Mouse (Mus musculus) intestine, embryonic 14.5 days (tissue): Measurements from ENCODE around the gene Tmprss2. TPM values are rescaled to one million over a fixed set of nuclear protein-coding genes. Genes with fewer than 3 reads are reported as not detected.
"Not testable (repeated sequence)": the region's sequence is repeated elsewhere in the genome, so short reads cannot be mapped to it uniquely, and the experiment has no call there.

Experiments used
- ATAC-seq: fragments of 200-750 bp; cut with Nextera tagmentation; replicated peaks from 2 replicates; pipeline ENCODE4 v1.8.0; 2017; ENCODE audit warnings: low read depth, moderate number of reproducible peaks, moderate TSS enrichment, moderate library complexity; ENCODE audit not compliant: low FRiP score, low TSS enrichment
- DNase-seq: peaks from one replicate; pipeline ENCODE4 v3.0.0-alpha.2; 2018; ENCODE audit warnings: low spot score
- H3K27ac ChIP-seq: fragments of 300-500 bp; sonication (generic); 2 replicates; pipeline ENCODE4 v1.5.1; 2014; ENCODE audit warnings: low read depth, mild to moderate bottlenecking, control low read depth
- H3K27me3 ChIP-seq: fragments of 300-500 bp; sonication (generic); replicated peaks from 2 replicates; pipeline ENCODE4 v1.6.1; 2014; ENCODE audit warnings: low read length, control low read depth; ENCODE audit not compliant: control insufficient read depth, insufficient read depth
- H3K36me3 ChIP-seq: fragments of 300-500 bp; sonication (generic); 2 replicates; pipeline ENCODE4 v1.6.1; 2014; ENCODE audit warnings: low read length, control low read depth; ENCODE audit not compliant: control insufficient read depth, insufficient read depth
- H3K4me1 ChIP-seq: fragments of 300-500 bp; sonication (generic); replicated peaks from 2 replicates; pipeline ENCODE4 v1.6.1; 2014; ENCODE audit warnings: low read length, control low read depth, mixed read lengths; ENCODE audit not compliant: control insufficient read depth, insufficient read depth
- H3K4me2 ChIP-seq: fragments of 300-500 bp; sonication (generic); 2 replicates; pipeline ENCODE4 v1.6.1; 2014; ENCODE audit warnings: low read length
- H3K4me3 ChIP-seq: fragments of 300-500 bp; sonication (generic); 2 replicates; pipeline ENCODE4 v1.5.1; 2014; ENCODE audit warnings: low read depth, low read length, control low read depth, mixed read lengths
- H3K9ac ChIP-seq: fragments of 300-500 bp; sonication (generic); 2 replicates; pipeline ENCODE4 v1.6.1; 2014; ENCODE audit warnings: mild to moderate bottlenecking, low read length
- H3K9me3 ChIP-seq: fragments of 300-500 bp; sonication (generic); 2 replicates; pipeline ENCODE4 v1.6.1; 2016; ENCODE audit warnings: low read length, control low read depth; ENCODE audit not compliant: control insufficient read depth
- WGBS: fragments of 180-500 bp; shearing (Covaris S2); extraction: QIAGEN DNeasy Blood & Tissue Kit; methylation state at CpG from one replicate; pipeline ENCODE4 v1.1.7; 2014; 5-methylcytosine and 5-hydroxymethylcytosine counted together
- polyA plus RNA-seq: library from polyadenylated mRNA; unstranded; fragments of >200 nt; fragmentation: Nextera tagmentation; extraction: Ambion mirVana; gene quantifications from 2 replicates; pipeline ENCODE4 v1.2.1, GENCODE M21; 2014

Tmprss2 gene
- polyA plus RNA-seq, 1 experiment from 2014 or later: 25.5 TPM

- no peaks in the 10 kb centered on the region for H3K9me3 ChIP-seq
- no peak overlapping the region for H3K27ac ChIP-seq
- 67% methylated on average over 1 of the region's 1 CpGs for WGBS
- H3K4me3 ChIP-seq: no peak overlapping the region
- no peak for ATAC-seq
- H3K36me3 ChIP-seq: no peaks in the 10 kb centered on the region
- no peak for DNase-seq
- no peaks in the 10 kb centered on the region for H3K27me3 ChIP-seq
- H3K9ac ChIP-seq: no peak overlapping the region
- no peak overlapping the region for H3K4me2 ChIP-seq
- no peaks in the 10 kb centered on the region for H3K4me1 ChIP-seq
Measured at GRCm38 (mm10) chr16:97602256-97602655, 8.7 kb downstream of the Tmprss2 start.

DNA sequence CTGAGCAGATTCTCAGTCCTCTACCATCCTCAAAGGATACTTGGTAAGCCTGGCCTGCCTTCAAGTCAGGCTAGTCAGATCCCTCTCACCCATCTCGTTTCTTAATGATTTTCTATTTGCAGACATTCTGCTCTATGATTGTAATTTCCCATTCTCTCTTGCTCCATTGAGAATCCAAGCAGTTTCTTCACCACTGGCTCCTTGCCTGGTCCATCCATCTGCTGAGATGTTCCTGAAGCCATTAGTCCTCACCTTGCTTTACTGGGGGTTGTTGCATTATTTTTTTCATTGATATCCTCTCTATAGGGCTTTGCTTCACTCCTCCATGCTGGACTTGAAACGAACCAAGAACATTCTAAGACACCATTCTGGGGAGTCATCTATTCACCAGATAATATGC is 10.4 kb downstream of the Tmprss2 start:
- H3K9me3 ChIP-seq: no peaks in the 10 kb centered on the region
- no peaks in the 10 kb centered on the region for H3K4me1 ChIP-seq
- H3K9ac ChIP-seq: no peak overlapping the region
- no peaks in the 10 kb centered on the region for H3K36me3 ChIP-seq
- DNase-seq: no peak
- H3K4me2 ChIP-seq: no peak overlapping the region
- H3K27ac ChIP-seq: no peak overlapping the region
- ATAC-seq: no peak
- H3K27me3 ChIP-seq: no peaks in the 10 kb centered on the region
- 71% methylated on average over 2 of the region's 2 CpGs for WGBS
- no peak overlapping the region for H3K4me3 ChIP-seq

- H3K9me3 ChIP-seq: no peaks in the 10 kb centered on the region
- H3K27me3 ChIP-seq: no peaks in the 10 kb centered on the region
- no peaks in the 10 kb centered on the region for H3K4me1 ChIP-seq
- no peak overlapping the region for H3K27ac ChIP-seq
- H3K9ac ChIP-seq: no peak overlapping the region
- no peaks in the 10 kb centered on the region for H3K36me3 ChIP-seq
- H3K4me2 ChIP-seq: no peak overlapping the region
- no peak for DNase-seq
- no peak overlapping the region for H3K4me3 ChIP-seq
- 82% methylated on average over 2 of the region's 2 CpGs for WGBS
- ATAC-seq: no peak
Measured at GRCm38 (mm10) chr16:97598046-97598445, 12.9 kb downstream of the Tmprss2 start.

DNA sequence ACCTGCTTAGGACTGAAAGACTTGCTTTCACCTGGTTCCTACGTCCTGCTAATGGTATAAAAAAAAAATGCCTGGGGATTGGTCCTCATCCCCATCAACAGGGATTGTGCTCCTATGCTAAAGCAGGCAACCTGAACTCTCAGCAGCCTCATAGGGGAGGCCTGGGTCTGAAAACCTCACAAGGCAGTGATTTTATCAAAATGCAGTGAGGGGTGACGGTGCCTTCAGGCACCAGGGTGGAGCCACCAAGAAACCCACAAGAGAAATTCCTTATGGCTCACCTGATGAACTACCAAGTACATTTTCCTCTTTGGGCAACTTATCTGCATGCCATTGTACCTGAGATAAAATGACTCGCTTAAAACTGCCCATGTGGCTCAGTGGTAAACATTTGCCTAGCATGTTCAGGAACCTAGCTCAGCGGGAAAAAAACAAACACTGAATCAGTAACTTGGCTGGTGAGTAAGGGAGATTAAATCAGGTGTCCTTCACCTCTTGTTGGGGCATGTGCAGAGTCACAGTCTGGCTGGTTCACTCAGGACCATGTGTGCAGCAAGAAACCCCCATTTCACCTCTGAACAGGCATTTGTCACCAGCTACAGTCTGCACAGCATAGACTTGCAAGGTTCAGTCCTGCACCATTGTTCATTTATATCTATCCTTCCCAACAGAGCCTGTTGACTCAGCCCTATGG is 17.0 kb downstream of the Tmprss2 start:
- 0 out of 2 replicates have a peak, but pooled peaks have one; percentile 65 for ATAC-seq
- Histone ChIP-seq H3K36me3 (no peaks in the 10 kb centered on the region), H3K4me1 (no peaks in the 10 kb centered on the region), H3K9me3 (no peaks in the 10 kb centered on the region), H3K4me3 (no peak overlapping the region), H3K4me2 (no peak overlapping the region), H3K27me3 (no peaks in the 10 kb centered on the region), H3K9ac (no peak overlapping the region), H3K27ac (no peak overlapping the region)
- WGBS: 64% methylated on average over 4 of the region's 4 CpGs
- DNase-seq: peak; percentile 54

- WGBS: 32% methylated on average over 1 of the region's 1 CpGs
- Histone ChIP-seq H3K9me3 (no peaks in the 10 kb centered on the region), H3K9ac (no peak overlapping the region), H3K27ac (no peak overlapping the region), H3K4me2 (no peak overlapping the region), H3K36me3 (no peaks in the 10 kb centered on the region), H3K4me1 (no peaks in the 10 kb centered on the region), H3K27me3 (no peaks in the 10 kb centered on the region), H3K4me3 (no peak overlapping the region)
- ATAC-seq (0 out of 2 replicates have a peak, but pooled peaks have one; percentile 64), DNase-seq (peak; percentile 93)
Measured at GRCm38 (mm10) chr16:97593057-97593456, 17.9 kb downstream of the Tmprss2 start.

DNA sequence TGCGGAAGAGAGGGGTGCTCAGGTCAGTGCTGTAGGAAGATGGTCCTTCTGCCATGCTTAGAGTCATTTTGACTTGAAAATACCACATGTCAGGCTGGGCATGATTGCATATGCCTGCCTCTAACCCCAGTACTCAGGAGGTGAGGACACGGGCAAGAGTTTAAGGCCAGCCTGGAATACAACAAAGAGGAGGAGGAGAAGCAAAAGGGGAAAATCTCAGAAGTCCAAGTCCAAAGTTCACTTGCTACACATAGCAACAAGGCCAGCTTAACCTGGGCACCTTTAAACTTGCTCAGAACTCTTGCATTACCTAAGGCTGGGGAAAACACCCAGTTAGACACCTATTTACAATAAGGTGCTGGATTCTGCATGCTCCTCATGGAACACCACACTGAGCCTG is 19.5 kb downstream of the Tmprss2 start:
- no peak for ATAC-seq

GRCm38 (mm10) chr16:97582876-97583275 is 28.1 kb downstream of the Tmprss2 start:
- not testable (repeated sequence) for ATAC-seq, H3K27me3 ChIP-seq, H3K36me3 ChIP-seq, H3K9ac ChIP-seq, H3K4me1 ChIP-seq, H3K27ac ChIP-seq, DNase-seq, H3K4me2 ChIP-seq, H3K9me3 ChIP-seq, H3K4me3 ChIP-seq
- WGBS: 73% methylated on average over 1 of the region's 1 CpGs

More for the DNA sequence above, 19.5 kb downstream of the Tmprss2 start:
- DNase-seq: no peak
- Histone ChIP-seq H3K9ac (no peak overlapping the region), H3K9me3 (no peaks in the 10 kb centered on the region), H3K36me3 (no peaks in the 10 kb centered on the region), H3K4me3 (no peak overlapping the region), H3K4me2 (no peak overlapping the region), H3K27ac (no peak overlapping the region), H3K4me1 (no peaks in the 10 kb centered on the region), H3K27me3 (no peaks in the 10 kb centered on the region)
- WGBS: 79% methylated on average over 2 of the region's 2 CpGs

DNA sequence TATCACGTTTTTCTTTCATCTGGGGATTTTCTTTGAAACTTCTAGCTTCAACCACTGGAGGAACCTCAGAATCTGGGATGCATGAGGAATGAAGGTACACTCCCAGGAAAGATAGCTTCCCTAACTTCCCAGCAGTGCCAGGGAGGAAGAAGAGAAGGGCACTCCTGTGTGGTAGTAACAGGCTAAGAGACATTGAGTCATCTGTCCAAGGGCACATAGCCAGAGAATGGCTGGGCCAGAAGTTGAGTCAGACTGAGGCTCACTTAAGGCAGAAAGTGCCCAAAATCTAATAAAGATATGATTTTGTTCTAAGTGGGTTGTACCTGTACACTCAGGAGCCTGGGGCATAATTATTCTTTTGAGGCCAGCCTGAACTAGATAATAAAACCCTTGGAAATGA is 41.6 kb downstream of the Tmprss2 start:
- ATAC-seq: no peak
- Histone ChIP-seq H3K9me3 (no peaks in the 10 kb centered on the region), H3K9ac (no peak overlapping the region), H3K4me3 (no peak overlapping the region), H3K27me3 (no peaks in the 10 kb centered on the region), H3K4me1 (no peaks in the 10 kb centered on the region), H3K27ac (no peak overlapping the region), H3K36me3 (no peaks in the 10 kb centered on the region), H3K4me2 (no peak overlapping the region)
- WGBS: 51% methylated on average over 1 of the region's 1 CpGs
- DNase-seq: no peak

DNA sequence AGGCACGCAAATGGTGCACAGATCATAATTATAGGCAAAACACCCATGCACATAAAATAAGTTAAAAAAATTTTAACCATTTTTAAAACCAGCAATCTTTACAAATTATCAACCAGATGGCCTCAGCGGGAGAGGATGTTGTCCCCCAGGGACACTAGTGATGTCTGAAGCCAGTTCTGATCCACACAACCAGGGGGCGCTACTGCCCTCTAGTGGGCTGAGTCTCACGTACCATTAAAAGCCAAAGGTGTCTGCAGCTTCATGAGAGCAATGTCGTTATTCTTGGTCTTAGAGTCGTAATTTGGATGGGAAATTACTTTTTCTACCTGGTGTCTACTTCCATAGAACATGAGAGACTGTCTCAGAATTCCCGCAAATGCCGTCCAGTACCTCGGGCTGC is 42.3 kb downstream of the Tmprss2 start:
- WGBS: 65% methylated on average over 9 of the region's 9 CpGs
- no peaks in the 10 kb centered on the region for H3K27me3 ChIP-seq
- H3K9me3 ChIP-seq: no peaks in the 10 kb centered on the region
- no peak overlapping the region for H3K4me3 ChIP-seq
- H3K27ac ChIP-seq: no peak overlapping the region
- DNase-seq (peak; percentile 59), ATAC-seq (no peak)
- no peaks in the 10 kb centered on the region for H3K36me3 ChIP-seq
- no peak overlapping the region for H3K4me2 ChIP-seq
- H3K4me1 ChIP-seq: no peaks in the 10 kb centered on the region
- H3K9ac ChIP-seq: no peak overlapping the region
